Mouse (Mus musculus) stomach, embryonic 16.5 days (tissue): ENCODE data around the gene Chd9. TPM values are rescaled to one million over a fixed set of nuclear protein-coding genes. Genes with fewer than 3 reads are reported as not detected.

Experiments used
- ATAC-seq: fragments of 200-750 bp; cut with Nextera tagmentation; 2 replicates; pipeline ENCODE4 v1.8.0; 2017; ENCODE audit warnings: moderate number of reproducible peaks, moderate TSS enrichment; ENCODE audit not compliant: insufficient read depth, low FRiP score
- H3K27ac ChIP-seq: fragments of 300-500 bp; sonication (generic); 2 replicates; pipeline ENCODE4 v1.5.1; 2014; ENCODE audit warnings: low read length
- H3K27me3 ChIP-seq: fragments of 300-500 bp; sonication (generic); 2 replicates; pipeline ENCODE4 v1.6.1; 2014; ENCODE audit warnings: low read length, control low read depth, mixed read lengths; ENCODE audit not compliant: control insufficient read depth, insufficient read depth
- H3K36me3 ChIP-seq: fragments of 300-500 bp; sonication (generic); 2 replicates; pipeline ENCODE4 v1.6.1; 2014; ENCODE audit warnings: low read length; ENCODE audit not compliant: control insufficient read depth, insufficient read depth
- H3K4me1 ChIP-seq: fragments of 300-500 bp; sonication (generic); 2 replicates; pipeline ENCODE4 v1.6.1; 2014; ENCODE audit warnings: low read length, control low read depth, mixed read lengths; ENCODE audit not compliant: control insufficient read depth, insufficient read depth
- H3K4me2 ChIP-seq: fragments of 300-500 bp; sonication (generic); 2 replicates; pipeline ENCODE4 v1.6.1; 2014; ENCODE audit warnings: low read depth, low read length, mixed read lengths
- H3K4me3 ChIP-seq: fragments of 300-500 bp; sonication (generic); replicated peaks from 2 replicates; pipeline ENCODE4 v1.5.1; 2014; ENCODE audit warnings: mild to moderate bottlenecking, low read length
- H3K9ac ChIP-seq: fragments of 300-500 bp; sonication (generic); 2 replicates; pipeline ENCODE4 v1.6.1; 2014; ENCODE audit warnings: low read length
- H3K9me3 ChIP-seq: fragments of 300-500 bp; sonication (generic); replicated peaks from 2 replicates; pipeline ENCODE4 v1.6.1; 2016; ENCODE audit warnings: low read length, control low read depth; ENCODE audit not compliant: control insufficient read depth
- WGBS: fragments of 180-500 bp; shearing (Covaris S2); extraction: QIAGEN DNeasy Blood & Tissue Kit; methylation state at CpG from one replicate; pipeline ENCODE4 v1.1.7; 2014; 5-methylcytosine and 5-hydroxymethylcytosine counted together
- polyA plus RNA-seq: library from polyadenylated mRNA; unstranded; fragments of >200 nt; fragmentation: Nextera tagmentation; extraction: Ambion mirVana; gene quantifications from 2 replicates; pipeline ENCODE4 v1.2.1, GENCODE M21; 2015

Gene Chd9
- polyA plus RNA-seq, 1 experiment from 2014 or later = 239 TPM

DNA sequence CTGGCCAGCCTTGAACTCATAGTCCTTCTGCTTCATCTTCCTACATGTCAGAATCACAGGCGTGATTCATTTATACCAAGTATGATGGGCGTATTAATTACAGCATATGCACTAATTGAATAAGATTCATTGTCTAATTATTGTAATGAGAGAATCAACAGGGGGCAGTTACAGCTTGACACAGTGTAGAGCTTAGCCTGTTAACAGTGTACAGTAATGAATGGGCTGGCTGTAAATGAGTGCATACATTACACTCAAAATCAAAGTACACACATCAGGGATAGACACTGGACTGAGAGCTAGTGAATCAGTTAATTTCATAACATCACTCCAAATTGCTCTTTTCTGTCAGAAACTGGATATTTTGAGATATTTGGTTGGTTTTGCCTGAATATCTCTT lies 135.9 kb downstream of the Chd9 start:
- no peaks in the 10 kb centered on the region for H3K27me3 ChIP-seq
- no peak overlapping the region for H3K9ac ChIP-seq
- H3K4me1 ChIP-seq = peaks cover 6% of the 10 kb centered on the region
- H3K4me3 ChIP-seq = no peak overlapping the region
- 89% methylated on average over 2 of the region's 2 CpGs for WGBS
- no peak overlapping the region for H3K4me2 ChIP-seq
- no peaks in the 10 kb centered on the region for H3K9me3 ChIP-seq
- ATAC-seq = no peak
- H3K27ac ChIP-seq = no peak overlapping the region
- H3K36me3 ChIP-seq = no peaks in the 10 kb centered on the region

DNA sequence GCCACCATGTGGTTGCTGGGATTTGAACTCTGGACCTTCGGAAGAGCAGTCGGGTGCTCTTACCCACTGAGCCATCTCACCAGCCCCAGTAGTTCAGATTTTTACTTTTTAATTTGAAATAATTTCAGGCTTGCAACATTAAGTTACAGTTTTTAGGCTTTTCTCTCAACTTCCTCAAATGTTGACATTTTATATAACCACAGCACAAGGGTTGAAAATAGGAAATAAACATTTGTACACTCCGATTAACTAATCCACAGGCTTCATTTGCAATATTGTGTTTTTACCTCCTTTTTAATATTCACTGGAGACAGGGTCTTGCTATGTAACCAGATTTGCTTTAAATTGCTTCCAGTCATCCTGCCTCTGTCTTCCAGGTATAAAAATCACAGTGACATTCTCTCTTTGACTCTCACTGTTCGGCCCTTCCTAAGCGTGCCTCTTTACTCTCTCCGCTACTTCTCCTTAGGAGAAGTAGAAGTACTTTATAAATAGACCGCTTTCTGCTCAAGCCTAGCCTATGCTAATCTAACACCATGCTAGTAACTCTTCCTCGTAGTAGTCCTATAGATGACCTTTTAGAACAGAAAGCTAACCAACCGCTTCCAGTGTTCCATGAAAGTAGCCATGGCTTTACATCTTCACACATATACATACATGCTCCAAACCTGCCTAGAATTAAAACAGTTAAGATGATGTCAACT lies 137.5 kb downstream of the Chd9 start:
- WGBS = 91% methylated on average over 9 of the region's 9 CpGs

DNA sequence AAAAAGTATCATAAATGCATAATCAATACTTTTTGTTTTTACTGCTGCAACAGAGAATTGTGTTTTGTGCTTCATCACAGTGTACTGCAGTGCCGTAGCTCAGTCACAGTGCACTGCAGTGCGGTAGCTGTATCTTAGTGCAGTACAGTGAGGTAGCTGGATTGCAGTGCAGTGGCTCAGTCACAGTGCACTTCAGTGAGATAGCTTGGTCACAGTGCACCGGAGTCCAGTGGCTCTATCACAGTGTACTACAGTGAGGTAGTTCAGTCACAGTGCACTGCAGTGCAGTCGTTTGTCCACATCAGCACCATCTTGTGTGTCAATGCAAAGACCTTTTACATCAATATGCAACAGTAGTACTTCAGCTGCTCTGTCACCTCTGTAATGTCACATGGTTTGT lies 140.2 kb downstream of the Chd9 start:
- no peak overlapping the region for H3K4me2 ChIP-seq
- no peaks in the 10 kb centered on the region for H3K9me3 ChIP-seq
- WGBS = 95% methylated on average over 4 of the region's 4 CpGs
- no peak overlapping the region for H3K9ac ChIP-seq
- no peak overlapping the region for H3K27ac ChIP-seq
- no peaks in the 10 kb centered on the region for H3K4me1 ChIP-seq
- H3K36me3 ChIP-seq = no peaks in the 10 kb centered on the region
- no peak overlapping the region for H3K4me3 ChIP-seq
- no peak for ATAC-seq
- H3K27me3 ChIP-seq = no peaks in the 10 kb centered on the region

More for the DNA sequence above, 137.5 kb downstream of the Chd9 start:
- Histone ChIP-seq H3K27me3 (no peaks in the 10 kb centered on the region), H3K9me3 (no peaks in the 10 kb centered on the region), H3K4me2 (no peak overlapping the region), H3K27ac (no peak overlapping the region), H3K4me3 (no peak overlapping the region), H3K9ac (no peak overlapping the region), H3K36me3 (no peaks in the 10 kb centered on the region), H3K4me1 (0 out of 2 replicates have a peak, but pooled peaks cover 3% of the 10 kb centered on the region)
- no peak for ATAC-seq

DNA sequence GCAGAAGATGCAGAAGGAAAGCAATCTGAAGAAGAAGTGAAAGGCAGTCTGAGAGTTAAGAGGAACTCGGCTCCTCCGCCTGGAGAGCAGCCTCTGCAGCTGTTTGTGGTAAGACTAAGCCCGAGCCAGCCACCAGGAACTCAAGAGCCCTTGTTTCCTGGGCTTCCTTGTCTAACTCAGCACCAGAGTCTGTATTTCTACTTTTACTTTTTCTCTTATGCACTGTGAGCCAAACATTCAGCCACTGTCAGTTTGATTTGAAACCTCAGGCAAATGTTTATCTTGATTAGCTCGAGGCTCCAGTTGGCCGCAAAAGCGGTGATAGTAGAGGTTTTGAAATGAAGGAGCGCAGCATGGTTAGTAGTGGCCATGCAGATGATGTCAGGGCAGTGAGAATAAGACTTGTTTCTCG lies 148.8 kb downstream of the Chd9 start:
- Histone ChIP-seq H3K9me3 (no peaks in the 10 kb centered on the region), H3K27me3 (no peaks in the 10 kb centered on the region), H3K4me2 (no peak overlapping the region), H3K4me1 (no peaks in the 10 kb centered on the region), H3K4me3 (no peak overlapping the region), H3K27ac (no peak overlapping the region), H3K36me3 (peaks cover 8% of the 10 kb centered on the region; the same call in 1 of the 2 replicates), H3K9ac (no peak overlapping the region)
- ATAC-seq = no peak
- 66% methylated on average over 8 of the region's 8 CpGs for WGBS

DNA sequence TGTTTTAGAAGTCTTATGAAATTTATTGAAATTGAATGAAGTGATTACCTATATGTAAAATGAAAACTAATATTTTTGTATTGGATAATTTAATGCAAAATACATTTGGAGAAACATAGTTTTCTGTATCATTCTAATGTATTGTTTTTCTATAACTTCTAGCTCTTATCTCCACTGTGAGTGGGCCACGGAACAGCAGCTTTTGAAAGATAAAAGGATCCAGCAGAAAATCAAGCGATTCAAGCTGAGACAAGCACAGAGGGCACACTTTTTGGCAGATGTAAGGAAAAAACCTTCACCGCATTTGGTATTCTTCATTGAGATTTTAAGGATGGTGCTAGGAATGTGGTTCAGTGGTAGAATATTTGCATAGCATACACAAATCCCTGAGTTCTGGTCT lies 150.6 kb downstream of the Chd9 start:
- Histone ChIP-seq H3K4me3 (no peak overlapping the region), H3K27ac (no peak overlapping the region), H3K27me3 (no peaks in the 10 kb centered on the region), H3K36me3 (peaks cover 11% of the 10 kb centered on the region; the same call in 1 of the 2 replicates), H3K9me3 (no peaks in the 10 kb centered on the region), H3K4me2 (no peak overlapping the region), H3K4me1 (no peaks in the 10 kb centered on the region), H3K9ac (no peak overlapping the region)
- no peak for ATAC-seq
- 84% methylated on average over 3 of the region's 3 CpGs for WGBS

DNA sequence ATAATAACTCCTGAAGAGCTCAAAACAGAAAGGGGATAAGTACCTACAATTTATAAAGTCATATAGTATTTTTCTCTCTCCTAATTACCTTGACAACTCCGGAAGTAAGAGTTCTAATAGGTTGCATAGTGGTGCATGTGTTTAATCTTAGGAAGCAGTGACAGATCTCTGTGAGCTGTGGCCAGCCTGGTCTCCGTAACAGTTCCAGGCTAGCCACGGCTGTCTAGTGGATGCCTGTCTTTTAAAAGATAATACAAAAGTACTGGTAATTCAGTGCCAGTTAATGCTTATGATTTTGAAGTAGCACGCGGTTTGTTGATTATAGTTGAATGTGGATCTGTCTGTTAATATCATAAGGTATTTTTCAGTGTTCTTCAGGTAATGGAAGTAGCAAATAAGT lies 151.1 kb downstream of the Chd9 start:
- ATAC-seq = no peak
- H3K27ac ChIP-seq = no peak overlapping the region
- 89% methylated on average over 5 of the region's 5 CpGs for WGBS
- H3K9ac ChIP-seq = no peak overlapping the region
- peaks cover 16% of the 10 kb centered on the region; the same call in 1 of the 2 replicates for H3K36me3 ChIP-seq
- H3K9me3 ChIP-seq = no peaks in the 10 kb centered on the region
- H3K27me3 ChIP-seq = no peaks in the 10 kb centered on the region
- H3K4me1 ChIP-seq = no peaks in the 10 kb centered on the region
- no peak overlapping the region for H3K4me2 ChIP-seq
- H3K4me3 ChIP-seq = no peak overlapping the region

DNA sequence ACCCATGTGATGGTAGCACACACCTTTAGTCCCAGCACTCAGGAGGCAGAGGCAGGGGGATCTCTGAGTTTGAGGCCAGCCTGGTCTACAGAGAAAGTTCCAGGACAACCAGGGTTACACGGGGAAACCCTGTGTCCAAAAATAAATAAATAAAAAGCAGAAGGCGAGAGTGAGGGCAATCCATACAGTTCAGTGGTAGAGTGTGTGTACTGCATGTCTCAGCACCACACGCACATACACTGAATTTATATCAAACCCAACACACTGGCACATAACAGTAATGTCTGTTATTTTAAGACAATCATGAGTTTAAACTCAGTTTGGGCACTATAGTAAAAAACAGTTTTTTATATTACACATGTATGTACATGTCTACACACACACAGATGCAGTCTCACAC lies 153.9 kb downstream of the Chd9 start:
- H3K36me3 ChIP-seq = peaks cover 16% of the 10 kb centered on the region; the same call in 1 of the 2 replicates
- WGBS = 81% methylated on average over 3 of the region's 3 CpGs

DNA sequence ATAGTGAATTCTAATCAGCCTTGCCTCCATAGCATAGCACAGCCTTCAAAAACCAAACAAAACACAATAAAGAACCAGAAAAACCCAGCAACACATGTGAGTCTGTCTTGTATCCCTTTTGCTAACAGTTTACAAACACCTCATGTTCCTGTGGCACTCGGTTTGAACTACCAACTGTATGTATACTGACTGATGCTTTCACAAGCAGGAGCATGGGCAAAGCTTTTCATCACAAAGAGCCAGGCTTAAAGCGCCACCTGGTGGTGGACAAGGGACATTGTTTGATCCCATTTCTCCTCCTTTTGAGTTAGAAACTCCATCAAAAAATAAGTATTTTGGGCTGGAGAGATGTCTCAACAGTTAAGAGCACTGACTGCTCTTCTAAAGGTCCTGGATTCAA lies 191.6 kb downstream of the Chd9 start:
- no peak overlapping the region for H3K4me2 ChIP-seq
- H3K9me3 ChIP-seq = no peaks in the 10 kb centered on the region
- H3K4me1 ChIP-seq = no peaks in the 10 kb centered on the region
- H3K4me3 ChIP-seq = no peak overlapping the region
- no peak overlapping the region for H3K9ac ChIP-seq
- peaks cover 17% of the 10 kb centered on the region for H3K36me3 ChIP-seq
- H3K27me3 ChIP-seq = no peaks in the 10 kb centered on the region
- H3K27ac ChIP-seq = no peak overlapping the region
- ATAC-seq = no peak
- 2% methylated on average over 2 of the region's 2 CpGs for WGBS

More for the DNA sequence above, 153.9 kb downstream of the Chd9 start:
- no peak overlapping the region for H3K27ac ChIP-seq
- no peak overlapping the region for H3K4me3 ChIP-seq
- ATAC-seq = no peak
- H3K9me3 ChIP-seq = no peaks in the 10 kb centered on the region
- H3K4me1 ChIP-seq = no peaks in the 10 kb centered on the region
- H3K4me2 ChIP-seq = no peak overlapping the region
- H3K9ac ChIP-seq = no peak overlapping the region
- H3K27me3 ChIP-seq = no peaks in the 10 kb centered on the region

DNA sequence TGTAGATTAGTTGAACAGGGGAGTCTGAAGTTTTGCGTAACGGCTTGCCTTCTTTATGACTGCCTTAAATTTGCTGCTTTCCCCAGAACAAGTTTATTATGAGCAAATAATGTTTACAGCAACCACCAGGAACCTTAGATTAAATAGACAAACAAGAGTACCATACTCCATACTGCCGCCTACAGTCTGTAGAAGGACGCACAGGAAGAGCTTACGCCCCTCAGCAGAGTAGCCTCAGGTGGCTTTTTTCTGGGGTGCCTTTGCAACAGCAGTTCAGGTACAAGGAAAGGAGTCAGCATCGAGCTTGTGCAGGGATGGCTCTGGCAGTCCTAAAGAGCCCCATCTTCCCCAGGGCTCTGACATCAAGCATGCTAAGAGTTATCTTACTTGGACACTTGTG lies 206.3 kb downstream of the Chd9 start:
- H3K36me3 ChIP-seq = peaks cover 15% of the 10 kb centered on the region; the same call in 1 of the 2 replicates
- no peak overlapping the region for H3K4me2 ChIP-seq
- WGBS = 84% methylated on average over 6 of the region's 6 CpGs
- no peaks in the 10 kb centered on the region for H3K9me3 ChIP-seq
- H3K27me3 ChIP-seq = no peaks in the 10 kb centered on the region
- no peak overlapping the region for H3K4me3 ChIP-seq
- no peak for ATAC-seq
- H3K9ac ChIP-seq = no peak overlapping the region
- no peaks in the 10 kb centered on the region for H3K4me1 ChIP-seq
- H3K27ac ChIP-seq = no peak overlapping the region
